Mouse (Mus musculus): ENCODE data around the gene Fxyd4.

The Fxyd4 gene

GRCm38 (mm10) chr6:117917576-117917975, 19.9 kb downstream of the Fxyd4 start:
- DNase-seq: peak; percentile 55

GRCm38 (mm10) chr6:117916737-117917426, 20.6 kb downstream of the Fxyd4 start:
- peak; percentile 62 for DNase-seq

DNA sequence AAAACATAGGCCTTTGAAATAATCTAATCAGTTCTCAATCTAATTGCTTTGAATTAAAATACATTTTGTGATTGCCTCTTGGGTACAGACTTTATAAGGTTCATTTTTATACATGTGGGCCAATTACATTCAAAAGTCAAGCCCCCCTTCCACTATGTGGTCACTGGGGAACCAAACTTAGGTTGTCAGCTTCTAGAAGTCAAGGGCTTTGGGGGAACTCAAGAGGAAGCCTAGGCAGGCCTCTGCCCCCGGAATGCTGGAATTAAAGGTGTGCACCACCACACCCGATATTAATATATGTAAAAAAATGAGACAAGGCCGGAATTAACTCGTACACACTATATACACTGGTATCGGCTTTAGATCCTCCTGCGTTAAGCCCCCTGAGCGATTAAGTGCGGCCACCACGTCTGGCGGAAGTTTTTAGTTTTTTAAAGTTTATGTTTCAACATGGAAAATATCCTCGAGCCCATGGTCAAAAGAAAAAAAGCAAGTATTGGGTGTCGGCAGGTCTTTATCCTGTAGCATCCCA, 21.2 kb downstream of the Fxyd4 start:
- no peak for DNase-seq

- DNase-seq: no peak
Observed at GRCm38 (mm10) chr6:117914541-117914940, 23.0 kb downstream of the Fxyd4 start.

DNA sequence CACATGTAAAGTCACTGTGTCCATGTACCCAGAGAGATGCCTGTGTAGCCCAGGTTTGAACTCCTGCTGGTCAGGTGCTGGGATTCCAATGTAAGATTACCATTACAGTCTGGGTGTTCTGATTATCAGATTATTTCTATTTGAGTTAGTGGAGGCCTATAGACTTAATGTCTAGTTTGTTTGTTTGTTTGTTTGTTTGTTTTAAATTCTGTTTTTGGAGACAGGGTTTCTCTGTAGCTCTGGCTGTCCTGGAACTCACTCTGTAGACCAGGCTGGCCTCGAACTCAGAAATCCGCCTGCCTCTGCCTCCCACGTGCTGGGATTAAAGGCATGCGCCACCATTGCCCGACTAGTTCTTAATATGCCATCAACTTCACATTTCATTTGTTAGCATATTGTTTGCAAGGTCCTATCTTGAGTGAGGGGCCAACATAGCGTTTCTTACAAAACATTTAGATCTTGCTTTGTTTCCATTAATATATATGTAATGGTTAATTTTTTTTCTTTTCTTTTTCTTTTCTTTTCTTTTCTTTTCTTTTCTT, 27.3 kb downstream of the Fxyd4 start:
- no peak for DNase-seq

DNA sequence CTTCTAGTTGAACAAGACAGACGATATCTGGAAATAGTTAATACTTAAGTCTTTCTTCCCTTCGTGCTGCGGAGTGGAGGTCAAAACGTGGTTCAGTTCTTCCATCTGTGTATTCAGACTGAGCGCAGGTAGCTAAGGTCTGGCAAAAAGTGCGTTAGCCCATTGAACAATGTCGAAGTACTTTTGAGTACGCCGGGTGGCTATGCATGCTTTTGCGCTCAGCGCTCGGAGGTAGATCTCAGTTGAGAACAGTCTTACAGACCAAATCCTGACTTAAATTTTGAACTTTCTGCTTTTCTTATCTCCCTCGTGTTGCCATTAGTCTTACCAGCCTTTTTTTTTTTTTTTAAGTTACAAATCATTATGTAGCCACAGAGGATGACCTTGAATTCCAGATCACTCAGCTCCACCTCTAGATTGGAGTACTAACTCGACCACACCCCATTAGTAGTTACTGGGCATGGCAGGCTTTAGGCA, 29.0 kb downstream of the Fxyd4 start:
- no peak for DNase-seq

GRCm38 (mm10) chr6:117907979-117908355, 29.5 kb downstream of the Fxyd4 start:
- DNase-seq: no peak

DNA sequence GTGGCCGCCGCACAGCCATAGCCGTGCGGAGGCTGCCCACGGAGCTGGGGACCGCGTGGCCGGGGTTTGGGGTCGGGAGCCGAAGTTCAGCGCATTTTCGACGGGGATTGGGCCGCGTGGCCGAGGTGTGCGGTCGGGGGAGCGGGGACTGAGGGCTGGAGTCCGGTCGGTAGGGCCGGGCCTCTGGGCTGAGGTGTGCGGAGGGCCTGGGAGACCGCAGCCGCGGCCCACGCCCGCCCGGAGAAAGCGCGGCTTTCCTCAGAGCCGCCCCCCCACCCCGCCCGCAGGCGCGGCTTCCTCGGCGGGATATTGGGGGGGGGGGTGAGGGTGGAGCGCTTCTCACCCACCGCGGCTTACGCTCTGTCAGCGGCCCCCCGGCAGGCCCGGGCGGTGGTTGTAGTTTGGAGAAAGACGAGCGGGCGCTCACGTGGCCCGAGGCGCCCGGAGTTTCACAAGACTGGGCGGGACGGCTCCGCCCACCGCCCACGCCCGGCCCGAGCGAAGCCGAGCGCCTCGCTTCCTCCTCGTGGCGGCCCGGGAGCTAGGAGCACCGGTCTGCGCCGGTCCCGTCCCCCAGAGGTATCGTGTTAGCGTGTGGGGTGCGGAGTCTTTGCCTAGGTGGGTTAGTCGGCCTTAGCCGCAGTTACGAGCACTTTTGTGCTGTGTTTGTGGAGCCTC, 30.1 kb downstream of the Fxyd4 start:
- peak; percentile 67 for DNase-seq

GRCm38 (mm10) chr6:117906590-117907271, 30.8 kb downstream of the Fxyd4 start:
- DNase-seq: peak; percentile 98

GRCm38 (mm10) chr6:117906015-117906531, 31.4 kb downstream of the Fxyd4 start:
- peak; percentile 38 for DNase-seq

DNA sequence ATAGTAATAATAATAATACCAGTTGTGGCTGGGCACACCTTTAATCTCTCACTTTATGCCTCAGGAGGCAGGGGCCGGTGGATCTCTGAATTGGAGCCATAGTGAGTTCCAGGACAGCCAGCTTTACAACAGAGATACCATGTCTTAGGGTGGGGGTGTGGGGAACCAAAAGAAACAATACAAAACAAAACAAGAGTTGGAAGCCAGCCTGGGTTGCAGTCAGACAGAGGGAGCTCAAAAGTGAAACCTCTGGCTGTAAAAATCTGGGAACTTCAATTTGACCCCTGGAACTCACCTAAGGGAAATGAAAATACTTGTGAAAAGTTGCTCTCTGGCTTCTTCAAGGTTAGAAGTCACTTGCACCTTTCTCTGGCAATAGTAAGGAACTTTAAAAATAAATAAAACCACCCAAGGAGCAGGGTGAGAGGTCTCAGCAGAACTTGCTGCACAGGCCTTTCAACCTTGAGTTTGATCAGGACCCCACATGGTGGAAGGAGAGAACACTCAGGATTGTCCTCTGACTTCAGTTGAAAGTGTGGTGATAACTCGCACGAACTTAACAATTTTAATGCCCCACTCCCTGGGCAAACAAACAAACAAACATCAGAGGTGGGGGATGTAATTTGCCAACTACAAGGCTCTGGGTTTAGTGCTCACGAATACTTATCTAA, 32.1 kb downstream of the Fxyd4 start:
- DNase-seq: no peak

- DNase-seq: no peak
Observed at GRCm38 (mm10) chr6:117903836-117904235, 33.7 kb downstream of the Fxyd4 start.

GRCm38 (mm10) chr6:117902556-117902955, 34.9 kb downstream of the Fxyd4 start:
- no peak for DNase-seq

DNA sequence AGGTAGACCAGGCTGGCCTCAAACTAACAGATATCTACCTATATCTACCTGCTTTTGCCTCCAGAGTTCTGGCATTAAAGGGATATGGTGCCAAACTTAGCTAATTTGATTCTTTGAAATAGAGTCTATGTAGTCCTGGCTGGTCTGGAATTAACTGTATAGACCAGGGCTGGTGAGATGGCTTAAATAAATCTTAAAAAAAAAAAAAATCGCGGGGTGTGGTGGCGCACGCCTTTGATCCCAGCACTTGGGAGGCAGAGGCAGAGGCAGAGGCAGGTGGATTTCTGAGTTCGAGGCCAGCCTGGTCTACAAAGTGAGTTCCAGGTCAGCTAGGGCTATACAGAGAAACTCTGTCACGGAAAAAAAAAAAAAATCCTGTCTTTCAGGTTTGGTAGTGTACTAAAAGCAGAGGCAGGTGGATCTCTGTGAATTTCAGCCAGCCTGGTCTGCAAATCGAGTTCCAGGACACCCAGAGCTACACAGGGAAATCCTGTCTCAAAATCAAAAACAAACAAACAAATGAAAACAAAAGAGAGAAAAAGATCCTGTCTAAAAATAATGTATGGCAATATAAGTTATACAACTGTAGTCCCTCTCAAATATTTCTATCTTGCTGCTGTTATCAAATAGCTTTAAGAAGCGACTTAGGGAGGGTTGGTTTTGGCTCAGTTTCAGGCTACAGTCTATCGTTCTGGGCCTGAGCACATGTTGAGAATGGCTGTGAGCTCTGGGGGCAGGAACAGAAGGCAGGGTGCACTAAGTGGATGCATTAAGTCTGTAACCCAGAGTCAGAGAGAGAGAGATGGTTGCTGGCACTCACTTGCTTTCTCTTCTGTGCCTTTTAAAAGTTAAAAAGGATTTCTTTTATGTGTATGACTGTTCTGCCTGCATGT, 35.7 kb downstream of the Fxyd4 start:
- no peak for DNase-seq

- peak; percentile 62 for DNase-seq
Observed at GRCm38 (mm10) chr6:117900126-117901080, 37.1 kb downstream of the Fxyd4 start, which contains the start of gene Hnrnpf. Hnrnpf (plus strand) TSS chr6:117900324.

DNA sequence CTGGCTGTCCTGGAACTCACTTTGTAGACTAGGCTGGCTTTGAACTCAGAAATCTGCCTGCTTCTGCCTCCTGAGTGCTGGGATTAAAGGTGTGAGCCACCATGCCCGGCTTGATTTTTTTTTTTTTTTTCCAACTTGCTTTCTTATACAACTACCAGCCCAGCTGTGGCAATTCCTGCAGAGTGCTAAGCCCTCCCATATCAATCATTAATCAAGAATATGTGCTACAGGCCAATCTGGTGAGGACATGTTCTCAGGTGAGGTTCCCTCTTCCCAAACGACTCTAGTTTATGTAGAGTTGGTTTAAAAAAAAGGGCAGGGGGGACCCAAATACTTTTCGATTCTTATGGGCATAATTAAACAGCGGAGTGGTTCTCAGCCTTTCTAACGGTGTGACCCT, 39.7 kb downstream of the Fxyd4 start:
- no peak for DNase-seq

DNA sequence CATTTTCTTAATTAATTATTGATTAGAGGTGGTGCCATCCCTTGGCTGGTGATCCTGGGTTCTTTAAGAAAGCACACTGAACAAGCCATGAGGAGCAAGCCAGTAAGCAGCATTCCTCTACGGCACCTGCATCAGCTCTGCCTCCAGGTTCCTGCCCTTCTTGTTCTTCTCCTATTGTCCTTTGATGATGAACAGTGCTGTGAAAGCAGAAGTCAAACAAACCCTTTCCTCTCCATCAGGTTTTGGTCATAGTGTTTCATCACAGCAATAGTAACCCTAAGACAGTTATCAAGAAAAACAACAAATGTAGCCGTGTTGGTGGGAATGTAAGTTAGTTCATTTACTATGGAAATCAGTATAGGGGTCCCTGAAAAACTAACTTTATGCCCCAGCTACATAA, 44.1 kb downstream of the Fxyd4 start:
- DNase-seq: no peak

DNA sequence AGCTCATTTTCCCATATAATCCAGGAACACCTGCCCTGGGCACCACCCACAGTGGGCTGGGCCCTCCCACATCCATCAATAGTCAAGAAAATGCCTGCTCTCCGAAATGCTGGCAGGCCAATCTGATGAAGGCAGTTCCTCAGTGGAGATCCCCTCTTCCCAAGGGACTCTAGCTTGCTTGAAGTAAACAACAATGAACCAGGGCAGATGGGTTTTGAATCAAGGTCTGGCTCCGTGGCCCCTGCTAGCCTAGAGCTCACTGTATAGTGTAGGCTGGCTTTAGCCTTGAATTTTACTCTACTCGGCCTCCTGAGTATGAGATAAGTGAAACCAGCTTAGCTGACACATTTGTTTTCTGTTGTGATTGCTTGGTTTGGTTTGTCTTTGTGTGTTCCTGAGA, 45.1 kb downstream of the Fxyd4 start:
- no peak for DNase-seq

DNA sequence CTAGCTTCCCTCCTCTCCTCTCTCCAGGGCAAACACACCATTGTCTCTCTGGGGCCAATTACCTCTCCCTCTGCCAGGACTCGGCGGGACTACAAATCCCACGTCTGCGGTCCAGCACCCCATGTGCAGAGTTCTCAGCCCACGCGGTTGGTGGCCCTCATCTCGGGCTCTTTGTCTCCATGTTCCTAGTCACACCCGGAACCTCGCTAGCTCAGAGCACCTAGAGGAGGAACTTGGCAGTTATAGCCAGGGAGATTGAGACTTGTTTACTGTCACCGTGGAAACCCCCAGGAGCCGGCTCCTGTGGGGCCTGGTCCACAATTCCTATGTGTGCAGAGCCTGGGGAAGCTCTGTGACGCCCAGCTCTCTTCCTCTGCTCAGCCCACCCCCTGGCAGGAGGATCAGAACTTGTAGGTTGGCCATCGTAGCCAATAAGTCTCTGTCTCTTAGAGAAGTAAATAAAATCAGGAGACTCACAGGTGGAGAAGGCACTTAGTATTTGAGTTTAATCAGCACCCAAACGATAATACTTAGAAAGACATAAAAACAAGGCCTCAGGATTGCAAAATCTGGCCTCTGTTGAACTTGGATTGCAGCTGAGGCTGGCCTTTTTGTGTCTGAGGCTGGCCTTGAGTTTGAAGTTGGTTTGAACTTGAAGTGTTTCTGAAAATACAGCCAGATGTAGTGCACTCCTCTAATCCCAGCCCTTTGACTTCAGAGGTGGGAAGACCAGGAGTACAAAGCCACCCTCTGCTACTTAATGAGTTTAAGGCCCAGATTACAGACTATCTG, 45.9 kb downstream of the Fxyd4 start:
- no peak for DNase-seq

Data from right cerebral cortex, adult 18-20 months (tissue).